Mouse (Mus musculus) embryonic fibroblast, embryonic 13.5 days (primary cell): ENCODE results near the gene Zswim3. TPM values are rescaled to one million over a fixed set of nuclear protein-coding genes. Genes with fewer than 3 reads are reported as not detected.
A peak's percentile ranks its signal among the peaks of the same experiment; 100 is the strongest.

Source experiments
- H3K27ac ChIP-seq: 2 replicates; pipeline ENCODE4 v1.5.1; 2012; ENCODE audit warnings: low read length, control low read depth, inconsistent platforms; ENCODE audit not compliant: insufficient read depth
- H3K4me1 ChIP-seq: 2 replicates; pipeline ENCODE4 v1.6.1; 2011; ENCODE audit warnings: low read length; ENCODE audit not compliant: control insufficient read depth, insufficient read depth
- H3K4me3 ChIP-seq: 2 replicates; pipeline ENCODE4 v1.5.1; 2011; ENCODE audit warnings: mild to moderate bottlenecking, control low read depth, low read length; ENCODE audit not compliant: insufficient read depth
- CTCF ChIP-seq: IDR thresholded peaks from 2 replicates; pipeline ENCODE4 v1.5.1; 2011; ENCODE audit warnings: mild to moderate bottlenecking, control low read depth, low read length, moderate library complexity, borderline replicate concordance; ENCODE audit not compliant: insufficient read depth
- POLR2A ChIP-seq: IDR thresholded peaks from 2 replicates; pipeline ENCODE4 v1.6.1; 2011; ENCODE audit warnings: low read depth, mild to moderate bottlenecking, control low read depth, low read length, moderate library complexity
- polyA plus RNA-seq: library from polyadenylated mRNA; stranded (reverse); fragments of >200 nt; gene quantifications from 2 replicates; pipeline ENCODE4 v1.2.4, GENCODE M21; 2011; ENCODE audit warnings: low read depth; ENCODE audit not compliant: missing spikeins, insufficient read length

Gene Zswim3
- polyA plus RNA-seq, 1 experiment: 3.7 TPM

DNA sequence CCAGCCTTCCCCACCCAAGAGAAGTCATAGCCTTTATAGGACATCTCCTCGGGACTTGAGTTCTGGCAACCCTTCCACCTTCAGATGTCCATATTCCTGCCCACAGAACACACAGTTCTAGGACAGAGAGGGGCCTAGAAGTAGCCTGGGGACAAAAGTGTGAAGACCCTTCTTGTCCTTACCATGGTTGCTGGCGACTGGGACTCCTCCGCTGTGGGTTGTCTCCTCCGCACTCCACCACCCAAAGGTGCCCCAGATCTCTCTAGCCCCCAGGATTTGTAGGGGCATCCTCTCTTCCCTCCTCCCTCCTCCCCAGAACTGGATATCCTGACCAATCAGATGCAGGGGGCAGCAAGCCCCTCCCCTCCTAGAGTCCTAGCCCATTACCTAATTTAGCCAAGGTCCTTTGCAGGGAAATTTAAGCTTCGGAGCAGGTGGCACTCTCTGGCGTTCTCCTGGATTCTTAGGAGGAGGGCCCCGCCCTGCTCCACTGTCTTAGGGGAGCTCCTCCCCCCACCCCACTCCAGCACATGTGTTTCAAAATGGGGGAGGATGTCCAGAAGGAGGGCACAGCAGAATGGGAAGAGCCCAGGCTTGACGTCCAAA lies 25.3 kb upstream of the Zswim3 start, which contains the start of gene Tnnc2:
Tnnc2 (minus strand) TSS at position 487 of the 606 bp plus-strand sequence.
- TF ChIP-seq CTCF: no peak
- TF ChIP-seq POLR2A: no peak
- H3K27ac ChIP-seq: no peak within 1 kb of the TSS
- no peak within 1 kb of the TSS for H3K4me3 ChIP-seq
- H3K4me1 ChIP-seq: 0 out of 2 replicates have a peak, but pooled peaks cover 2% of the 10 kb centered on the region

GRCm38 (mm10) chr2:164781876-164782275 lies 23.0 kb upstream of the Zswim3 start:
- TF ChIP-seq CTCF: no peak
- TF ChIP-seq POLR2A: no peak
- peaks cover 5% of the 10 kb centered on the region; the same call in 1 of the 2 replicates for H3K4me1 ChIP-seq

DNA sequence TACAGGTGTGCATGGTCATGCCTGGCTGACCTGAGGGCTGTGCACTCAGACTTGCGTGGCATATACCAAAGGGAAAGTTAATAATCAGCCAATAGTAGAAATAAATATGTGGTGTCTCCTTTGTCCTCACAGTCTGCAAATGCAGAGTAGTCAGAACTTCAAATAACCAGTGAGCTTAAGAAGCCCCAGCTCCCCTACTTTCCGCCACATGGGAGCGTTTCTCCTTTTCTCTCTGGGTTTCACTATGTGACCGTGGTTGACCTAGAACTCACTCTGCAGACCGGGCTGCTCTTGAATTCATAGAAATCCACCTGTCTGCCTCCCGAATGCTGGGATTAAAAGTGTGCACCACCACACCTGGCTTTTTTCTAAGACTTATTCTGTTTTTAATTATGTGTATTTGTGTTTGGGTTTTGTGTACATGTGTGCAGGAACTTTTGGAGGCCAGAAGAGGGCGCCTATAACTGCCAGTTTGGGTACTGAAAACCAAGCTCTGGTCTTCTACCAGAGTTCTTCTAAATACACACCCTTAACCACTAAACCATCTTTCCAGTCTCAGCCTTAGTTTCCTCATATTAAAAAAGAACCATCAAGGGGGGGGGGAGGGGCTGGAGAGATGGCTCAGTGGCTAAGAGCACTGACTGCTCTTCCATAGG lies 20.8 kb upstream of the Zswim3 start:
- no peak for TF ChIP-seq CTCF
- TF ChIP-seq POLR2A: no peak
- no peak overlapping the region for H3K4me3 ChIP-seq
- H3K4me1 ChIP-seq: peaks cover 16% of the 10 kb centered on the region
- no peak overlapping the region for H3K27ac ChIP-seq

More at GRCm38 (mm10) chr2:164781876-164782275, 23.0 kb upstream of the Zswim3 start:
- H3K27ac ChIP-seq: no peak overlapping the region
- H3K4me3 ChIP-seq: no peak overlapping the region

DNA sequence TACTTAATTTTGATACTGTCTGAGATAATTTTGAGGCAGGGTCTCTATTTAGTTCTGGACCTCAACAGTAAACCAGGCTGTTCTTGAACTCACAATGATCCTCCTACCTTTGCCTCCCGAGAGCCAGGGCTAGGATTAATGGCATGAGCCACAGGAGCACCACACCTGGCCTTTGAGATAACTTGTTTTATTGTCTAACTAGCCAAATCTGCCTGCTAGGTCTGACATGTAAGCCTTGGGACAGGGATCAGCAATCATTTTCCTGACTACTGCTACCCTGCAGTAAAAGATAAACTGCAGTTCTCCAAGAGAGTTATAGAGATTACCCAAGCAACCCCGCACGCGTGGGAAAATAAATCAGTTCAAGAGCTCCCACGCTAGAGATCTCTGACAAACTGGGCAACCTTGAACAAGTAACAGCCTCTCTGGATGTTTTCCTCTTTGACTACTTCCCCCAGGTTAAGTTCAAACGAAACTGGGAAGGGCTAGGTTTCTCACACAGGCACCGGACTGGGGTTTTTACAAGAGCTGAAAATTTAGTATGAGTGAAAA lies 20.0 kb upstream of the Zswim3 start:
- Histone ChIP-seq H3K4me1 (peaks cover 16% of the 10 kb centered on the region), H3K4me3 (peak overlapping the region; percentile 47), H3K27ac (peak overlapping the region; percentile 82)
- TF ChIP-seq POLR2A: no peak
- TF ChIP-seq CTCF: no peak

- Histone ChIP-seq H3K27ac (peak within 1 kb of the TSS; percentile 82), H3K4me3 (peak within 1 kb of the TSS; percentile 47), H3K4me1 (peaks cover 16% of the 10 kb centered on the region)
- TF ChIP-seq POLR2A: peak; percentile 82
- TF ChIP-seq CTCF: no peak
These were observed 19.2 kb upstream of the Zswim3 start, which contains the start of gene Snx21 for GRCm38 (mm10) chr2:164785481-164786387. TSS of gene Snx21 (plus strand) at chr2:164785823.

- TF ChIP-seq POLR2A (peak; percentile 45; the same call in 1 of the 2 replicates), CTCF (no peak)
- peaks cover 16% of the 10 kb centered on the region for H3K4me1 ChIP-seq
- peak overlapping the region; percentile 47 for H3K4me3 ChIP-seq
- H3K27ac ChIP-seq: peak overlapping the region; percentile 47
These were observed 18.5 kb upstream of the Zswim3 start for GRCm38 (mm10) chr2:164786388-164786885.

DNA sequence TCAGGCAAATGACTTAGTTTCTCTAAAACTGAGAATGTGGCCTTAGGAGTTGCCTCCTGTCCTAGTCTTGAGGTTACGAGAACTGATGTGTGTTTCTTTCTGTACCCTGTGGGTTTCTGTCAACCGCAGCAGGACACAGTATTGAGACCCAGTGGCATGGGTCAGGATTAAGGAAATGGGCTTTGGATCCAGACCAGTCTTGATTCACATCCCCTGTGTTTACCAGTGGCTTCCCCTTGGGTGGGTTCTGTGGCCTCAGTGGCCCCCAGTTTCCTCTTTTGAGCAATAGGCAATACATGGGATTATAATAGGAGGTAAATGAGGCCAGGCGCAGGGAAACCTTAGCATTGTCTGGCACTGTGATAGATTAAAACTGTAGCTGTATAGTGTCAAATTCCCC lies 17.9 kb upstream of the Zswim3 start:
- Histone ChIP-seq H3K4me1 (peaks cover 16% of the 10 kb centered on the region), H3K27ac (no peak overlapping the region), H3K4me3 (peak overlapping the region; percentile 47)
- TF ChIP-seq CTCF (no peak), POLR2A (no peak)

- Histone ChIP-seq H3K4me1 (peaks cover 16% of the 10 kb centered on the region), H3K4me3 (no peak overlapping the region), H3K27ac (no peak overlapping the region)
- TF ChIP-seq POLR2A (no peak), CTCF (no peak)
These were observed 17.1 kb upstream of the Zswim3 start for GRCm38 (mm10) chr2:164787779-164788178.

- Histone ChIP-seq H3K4me1 (peaks cover 16% of the 10 kb centered on the region), H3K4me3 (no peak overlapping the region), H3K27ac (no peak overlapping the region)
- TF ChIP-seq CTCF (no peak), POLR2A (no peak)
These were observed 16.5 kb upstream of the Zswim3 start for GRCm38 (mm10) chr2:164788411-164788810.

DNA sequence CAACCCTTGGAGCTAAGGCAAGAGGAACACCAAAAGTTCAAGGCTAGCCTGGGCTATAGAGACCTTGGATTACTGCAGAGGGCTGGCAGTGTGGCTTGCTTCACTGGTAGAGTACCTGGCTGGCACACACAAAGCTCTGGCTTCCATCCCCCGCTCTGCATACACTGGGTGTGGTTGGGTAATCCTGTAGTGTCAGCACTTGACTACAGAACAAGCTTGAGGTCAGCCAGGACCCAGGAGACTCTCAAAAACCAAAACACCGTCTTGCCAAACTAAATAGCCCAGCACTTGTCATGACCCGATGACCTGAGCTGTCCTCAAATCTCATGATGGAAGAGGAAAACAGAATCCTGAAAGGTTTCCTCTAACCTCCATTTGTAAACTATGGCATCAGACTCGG lies 14.4 kb upstream of the Zswim3 start:
- no peak overlapping the region for H3K27ac ChIP-seq
- peaks cover 12% of the 10 kb centered on the region for H3K4me1 ChIP-seq
- no peak overlapping the region for H3K4me3 ChIP-seq
- no peak for TF ChIP-seq CTCF
